Mouse (Mus musculus) adrenal gland (tissue): ENCODE data around the gene Ppp4r2.

Experiments used
- intact Hi-C: fragments of 180-260 bp; cut with DNase I; formaldehyde crosslinking; loops from one replicate; pipeline ENCODE4 v1.15.1; 2025
- long read RNA-seq, 2 experiments: library from polyadenylated mRNA; unstranded; transcript quantifications; one replicate each; pipeline ENCODE4 v2.0.0; 2020; ENCODE audit warnings: borderline replicate concordance in 1 of 2; ENCODE audit not compliant: insufficient replicate concordance in 1 of 2

Ppp4r2 gene
- long read RNA-seq, experiment 1, partial matches to known transcripts = 0 of 3 reads
- long read RNA-seq, experiment 1, other reads (novel, unspliced or antisense) = 2 of 3 reads
- long read RNA-seq, experiment 2, full-length matches to known transcripts = 1 of 10 reads
- long read RNA-seq, experiment 2, partial matches to known transcripts = 2 of 10 reads
- long read RNA-seq, experiment 2, other reads (novel, unspliced or antisense) = 7 of 10 reads

- intact Hi-C loops = no loop called here
These were observed at the start of gene Ppp4r2 for GRCm38 (mm10) chr6:100833355-100833754. TSS of gene Ppp4r2 (plus strand) at chr6:100833622.

- intact Hi-C loops = no loop called here
These were observed 45.7 kb upstream of the Ppp4r2 start for GRCm38 (mm10) chr6:100787726-100788125.

GRCm38 (mm10) chr6:100789161-100789560 is 44.3 kb upstream of the Ppp4r2 start:
- intact Hi-C loops = no loop called here

- intact Hi-C loops = no loop called here
These were observed 41.3 kb upstream of the Ppp4r2 start for GRCm38 (mm10) chr6:100792055-100792659.

GRCm38 (mm10) chr6:100792973-100793769 is 40.3 kb upstream of the Ppp4r2 start:
- intact Hi-C loops = no loop called here

GRCm38 (mm10) chr6:100795797-100796196 is 37.6 kb upstream of the Ppp4r2 start:
- intact Hi-C loops = no loop called here

GRCm38 (mm10) chr6:100799290-100799689 is 34.1 kb upstream of the Ppp4r2 start:
- intact Hi-C loops = no loop called here

- intact Hi-C loops = no loop called here
These were observed 33.7 kb upstream of the Ppp4r2 start for GRCm38 (mm10) chr6:100799766-100800165.

- intact Hi-C loops = no loop called here
These were observed 32.9 kb upstream of the Ppp4r2 start for GRCm38 (mm10) chr6:100800497-100800955.

- intact Hi-C loops = no loop called here
These were observed 30.9 kb upstream of the Ppp4r2 start for GRCm38 (mm10) chr6:100802381-100803083.

GRCm38 (mm10) chr6:100803250-100803649 is 30.2 kb upstream of the Ppp4r2 start:
- intact Hi-C loops = no loop called here

- intact Hi-C loops = no loop called here
These were observed 26.2 kb upstream of the Ppp4r2 start for GRCm38 (mm10) chr6:100807187-100807586.

- intact Hi-C loops = no loop called here
These were observed 25.7 kb upstream of the Ppp4r2 start for GRCm38 (mm10) chr6:100807746-100808145.

GRCm38 (mm10) chr6:100808221-100808778 is 25.1 kb upstream of the Ppp4r2 start:
- intact Hi-C loops = no loop called here

- intact Hi-C loops = no loop called here
These were observed 23.3 kb upstream of the Ppp4r2 start for GRCm38 (mm10) chr6:100810117-100810516.

- intact Hi-C loops = no loop called here
These were observed 21.7 kb upstream of the Ppp4r2 start for GRCm38 (mm10) chr6:100811731-100812130.

- intact Hi-C loops = no loop called here
These were observed 12.1 kb upstream of the Ppp4r2 start for GRCm38 (mm10) chr6:100821367-100821766.

- intact Hi-C loops = no loop called here
These were observed 10.1 kb upstream of the Ppp4r2 start for GRCm38 (mm10) chr6:100823356-100823755.

- intact Hi-C loops = no loop called here
These were observed 8.9 kb upstream of the Ppp4r2 start for GRCm38 (mm10) chr6:100824381-100824965.

- intact Hi-C loops = no loop called here
These were observed 7.4 kb upstream of the Ppp4r2 start for GRCm38 (mm10) chr6:100826046-100826445.

- intact Hi-C loops = no loop called here
These were observed 4.9 kb upstream of the Ppp4r2 start for GRCm38 (mm10) chr6:100828565-100828964.
